Mouse (Mus musculus): Measurements from ENCODE around the gene Unc79. TPM values are rescaled to one million over a fixed set of nuclear protein-coding genes. Genes with fewer than 3 reads are reported as not detected.

The Unc79 gene
- not detected in 2 replicates for total RNA-seq (2015)
- total RNA-seq (2017), result not detected in 2 replicates

- peak; percentile 60 for ATAC-seq (ENCODE audit: poor library complexity, severe bottlenecking)
These were observed at the start of gene Unc79 for GRCm38 (mm10) chr12:102948778-102949394. Unc79 (plus strand) TSS chr12:102948859.

- ATAC-seq (ENCODE audit: poor library complexity, severe bottlenecking), result no peak
These were observed 49.6 kb upstream of the Unc79 start, which contains the start of gene Cox8c for GRCm38 (mm10) chr12:102899091-102899490. Cox8c (plus strand) TSS chr12:102899316.

- ATAC-seq (ENCODE audit: poor library complexity, severe bottlenecking), result no peak
These were observed 40.5 kb upstream of the Unc79 start for GRCm38 (mm10) chr12:102908191-102908590.

- ATAC-seq (ENCODE audit: poor library complexity, severe bottlenecking), result no peak
These were observed 32.6 kb upstream of the Unc79 start for GRCm38 (mm10) chr12:102916073-102916472.

GRCm38 (mm10) chr12:102929764-102930163 lies 18.9 kb upstream of the Unc79 start:
- ATAC-seq (ENCODE audit: poor library complexity, severe bottlenecking), result no peak

- no peak for ATAC-seq (ENCODE audit: poor library complexity, severe bottlenecking)
These were observed 18.3 kb upstream of the Unc79 start for GRCm38 (mm10) chr12:102930335-102930734.

- ATAC-seq (ENCODE audit: poor library complexity, severe bottlenecking), result no peak
These were observed 17.9 kb upstream of the Unc79 start for GRCm38 (mm10) chr12:102930789-102931188.

- ATAC-seq (ENCODE audit: poor library complexity, severe bottlenecking), result no peak
These were observed 12.8 kb upstream of the Unc79 start for GRCm38 (mm10) chr12:102935892-102936291.

GRCm38 (mm10) chr12:102945571-102945970 lies 3.1 kb upstream of the Unc79 start:
- no peak for ATAC-seq (ENCODE audit: poor library complexity, severe bottlenecking)

GRCm38 (mm10) chr12:102947826-102948225 lies 833 bp upstream of the Unc79 start:
- ATAC-seq (ENCODE audit: poor library complexity, severe bottlenecking), result no peak

GRCm38 (mm10) chr12:102949395-102950208 lies 943 bp downstream of the Unc79 start:
- ATAC-seq (ENCODE audit: poor library complexity, severe bottlenecking), result no peak

GRCm38 (mm10) chr12:102960051-102960775 lies 11.6 kb downstream of the Unc79 start:
- ATAC-seq (ENCODE audit: poor library complexity, severe bottlenecking), result no peak

- no peak for ATAC-seq (ENCODE audit: poor library complexity, severe bottlenecking)
These were observed 12.4 kb downstream of the Unc79 start for GRCm38 (mm10) chr12:102961066-102961465.

GRCm38 (mm10) chr12:102964486-102964885 lies 15.8 kb downstream of the Unc79 start:
- no peak for ATAC-seq (ENCODE audit: poor library complexity, severe bottlenecking)

GRCm38 (mm10) chr12:102980584-102980983 lies 31.9 kb downstream of the Unc79 start:
- no peak for ATAC-seq (ENCODE audit: poor library complexity, severe bottlenecking)

- ATAC-seq (ENCODE audit: poor library complexity, severe bottlenecking), result no peak
These were observed 32.9 kb downstream of the Unc79 start for GRCm38 (mm10) chr12:102981543-102981942.

- no peak for ATAC-seq (ENCODE audit: poor library complexity, severe bottlenecking)
These were observed 36.7 kb downstream of the Unc79 start for GRCm38 (mm10) chr12:102985401-102985800.

GRCm38 (mm10) chr12:102987736-102988135 lies 39.1 kb downstream of the Unc79 start:
- no peak for ATAC-seq (ENCODE audit: poor library complexity, severe bottlenecking)

- ATAC-seq (ENCODE audit: poor library complexity, severe bottlenecking), result no peak
These were observed 59.8 kb downstream of the Unc79 start for GRCm38 (mm10) chr12:103008491-103008890.

- ATAC-seq (ENCODE audit: poor library complexity, severe bottlenecking), result no peak
These were observed 69.5 kb downstream of the Unc79 start for GRCm38 (mm10) chr12:103018161-103018560.

- ATAC-seq (ENCODE audit: poor library complexity, severe bottlenecking), result peak; percentile 56
These were observed 88.0 kb downstream of the Unc79 start for GRCm38 (mm10) chr12:103036692-103037091.
